Mouse (Mus musculus): ENCODE data around the gene Car3. TPM values are rescaled to one million over a fixed set of nuclear protein-coding genes. Genes with fewer than 3 reads are reported as not detected.
A peak's percentile ranks its signal among the peaks of the same experiment; 100 is the strongest.

Gene Car3
- polyA plus RNA-seq, 1 experiment from 2014 or later = 20.9 TPM

DNA sequence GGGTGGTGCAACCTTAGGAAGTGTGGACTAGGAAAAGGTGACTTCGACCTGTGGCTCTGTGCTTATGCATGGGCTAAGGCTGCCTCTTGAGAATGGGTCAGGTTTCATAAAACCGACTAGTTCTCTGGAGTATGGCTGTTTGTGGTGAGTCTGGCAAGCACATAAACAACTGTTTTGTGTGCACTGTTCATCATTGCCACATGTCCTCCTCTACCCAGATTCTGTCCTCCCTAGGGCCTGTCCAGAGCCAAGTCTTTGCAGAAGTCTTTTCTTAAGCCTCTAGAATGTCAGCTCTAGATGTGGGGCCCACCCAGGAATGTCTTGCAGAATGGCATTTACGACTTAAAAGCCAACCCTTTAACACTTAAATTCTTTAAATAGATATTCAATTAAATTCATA lies 5.4 kb upstream of the Car3 start:
- Histone ChIP-seq H3K4me1 (peaks cover 5% of the 10 kb centered on the region), H3K27me3 (no peaks in the 10 kb centered on the region; the same call in 1 of the 2 replicates), H3K9me3 (no peaks in the 10 kb centered on the region), H3K27ac (no peak overlapping the region), H3K4me3 (no peak overlapping the region), H3K4me2 (no peak overlapping the region), H3K9ac (no peak overlapping the region), H3K36me3 (no peaks in the 10 kb centered on the region)
- no peak for ATAC-seq (ENCODE audit: insufficient number of reproducible peaks, insufficient read depth, low FRiP score, low TSS enrichment, low read depth)
- WGBS = 60% methylated on average over 3 of the region's 3 CpGs

DNA sequence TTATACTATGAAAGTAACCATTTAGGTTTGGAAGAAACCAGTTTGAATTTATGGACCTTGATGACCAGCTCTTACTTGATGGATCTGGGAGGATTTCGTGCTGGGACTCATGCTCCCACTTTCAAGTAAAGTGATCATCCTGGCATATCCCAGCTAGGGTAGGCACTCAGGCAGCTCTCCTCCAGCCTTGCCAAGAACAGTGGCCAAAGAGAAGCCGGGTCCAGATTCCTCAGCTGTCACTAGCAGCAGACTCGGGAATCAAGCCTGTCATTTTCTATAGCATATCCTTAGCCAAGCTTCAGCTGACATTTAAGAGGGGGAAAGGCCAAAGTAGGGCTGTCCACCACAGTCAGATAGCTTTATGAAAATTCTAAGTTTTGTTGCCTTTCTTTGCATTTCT lies 3.0 kb upstream of the Car3 start:
- ATAC-seq (ENCODE audit: insufficient number of reproducible peaks, insufficient read depth, low FRiP score, low TSS enrichment, low read depth) = no peak
- no peak overlapping the region for H3K4me3 ChIP-seq
- no peaks in the 10 kb centered on the region for H3K9me3 ChIP-seq
- no peak overlapping the region for H3K9ac ChIP-seq
- H3K4me2 ChIP-seq = no peak overlapping the region
- H3K4me1 ChIP-seq = peaks cover 9% of the 10 kb centered on the region
- WGBS = 70% methylated on average over 3 of the region's 3 CpGs
- H3K36me3 ChIP-seq = no peaks in the 10 kb centered on the region
- H3K27ac ChIP-seq = no peak overlapping the region
- H3K27me3 ChIP-seq = peaks cover 3% of the 10 kb centered on the region; the same call in 1 of the 2 replicates

DNA sequence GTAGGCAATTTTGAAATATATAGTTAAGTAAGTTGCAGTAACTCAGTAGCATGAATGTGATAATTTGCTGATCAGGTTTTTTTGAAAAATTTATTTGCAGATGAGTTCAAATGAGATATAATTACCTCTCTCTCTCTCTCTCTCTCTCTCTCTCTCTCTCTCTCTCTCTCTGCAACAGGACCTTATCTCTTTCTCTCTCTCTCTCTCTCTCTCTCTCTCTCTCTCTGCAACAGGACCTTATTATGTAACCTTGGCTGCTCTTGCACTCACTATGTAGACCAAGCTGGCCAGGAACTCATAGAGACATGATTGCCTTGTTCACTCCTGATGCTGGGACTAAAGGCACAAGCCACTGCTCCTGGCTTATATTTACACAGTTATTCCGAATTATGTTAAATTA lies 2.1 kb upstream of the Car3 start:
- no peak for ATAC-seq (ENCODE audit: insufficient number of reproducible peaks, insufficient read depth, low FRiP score, low TSS enrichment, low read depth)
- Histone ChIP-seq H3K4me3 (no peak overlapping the region), H3K9ac (no peak overlapping the region), H3K4me2 (no peak overlapping the region), H3K27me3 (peaks cover 3% of the 10 kb centered on the region; the same call in 1 of the 2 replicates), H3K4me1 (peaks cover 9% of the 10 kb centered on the region), H3K36me3 (no peaks in the 10 kb centered on the region), H3K27ac (no peak overlapping the region), H3K9me3 (no peaks in the 10 kb centered on the region)
- WGBS = 80% methylated on average over 1 of the region's 1 CpGs

- Histone ChIP-seq H3K9me3 (no peaks in the 10 kb centered on the region), H3K27ac (no peak overlapping the region), H3K4me3 (no peak overlapping the region), H3K9ac (no peak overlapping the region), H3K4me2 (peak overlapping the region; percentile 84; the same call in 1 of the 2 replicates), H3K27me3 (peaks cover 3% of the 10 kb centered on the region; the same call in 1 of the 2 replicates), H3K36me3 (no peaks in the 10 kb centered on the region), H3K4me1 (peaks cover 9% of the 10 kb centered on the region)
- no peak for ATAC-seq (ENCODE audit: insufficient number of reproducible peaks, insufficient read depth, low FRiP score, low TSS enrichment, low read depth)
- 41% methylated on average over 4 of the region's 4 CpGs for WGBS
Measured at GRCm38 (mm10) chr3:14861787-14862186, 1.5 kb upstream of the Car3 start.

DNA sequence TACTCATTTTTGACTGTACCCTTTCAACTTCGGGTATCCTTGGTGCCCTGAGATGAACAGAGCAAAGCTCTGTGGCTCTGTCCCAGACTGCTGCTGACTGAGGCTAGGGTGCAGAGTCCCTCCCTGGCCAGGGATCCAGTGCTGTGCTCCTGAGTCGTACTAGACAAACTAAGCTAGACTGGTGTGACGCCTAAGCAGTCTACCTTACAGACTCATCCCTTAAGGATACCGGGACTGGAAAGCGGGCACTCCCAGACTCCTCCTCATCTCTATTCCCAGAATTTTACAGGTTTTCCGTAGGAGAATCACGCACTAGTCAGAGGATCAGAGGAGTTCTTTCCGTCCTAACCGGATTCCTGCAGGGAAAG lies 674 bp upstream of the Car3 start:
- Histone ChIP-seq H3K27me3 (peaks cover 3% of the 10 kb centered on the region; the same call in 1 of the 2 replicates), H3K4me1 (peaks cover 9% of the 10 kb centered on the region), H3K27ac (0 out of 2 replicates have a peak overlapping the region, but pooled peaks have one; percentile 22), H3K4me3 (peak overlapping the region; percentile 44), H3K36me3 (no peaks in the 10 kb centered on the region), H3K9ac (peak overlapping the region; percentile 64), H3K4me2 (peak overlapping the region; percentile 84), H3K9me3 (no peaks in the 10 kb centered on the region)
- 0% methylated on average over 9 of the region's 9 CpGs for WGBS
- ATAC-seq (ENCODE audit: insufficient number of reproducible peaks, insufficient read depth, low FRiP score, low TSS enrichment, low read depth) = peak; percentile 71

DNA sequence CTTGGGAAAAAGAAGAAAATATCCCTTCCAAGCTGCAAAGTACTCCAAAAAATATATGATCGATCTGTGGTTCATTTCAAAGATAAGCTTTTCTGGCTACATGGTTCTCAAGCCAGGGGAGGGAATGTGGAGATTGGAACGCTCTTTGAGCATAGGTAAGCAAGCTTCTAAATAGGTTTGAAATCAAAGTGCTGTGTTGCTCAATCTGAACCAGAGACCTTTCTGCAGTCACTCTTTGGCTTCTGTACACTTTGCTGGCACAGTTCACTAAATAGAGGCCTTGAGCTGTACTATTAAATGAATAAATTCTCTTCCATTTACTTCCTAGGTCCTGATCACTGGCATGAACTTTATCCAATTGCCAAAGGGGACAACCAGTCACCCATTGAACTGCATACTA lies 610 bp downstream of the Car3 start:
- H3K4me2 ChIP-seq = no peak overlapping the region
- no peak overlapping the region for H3K27ac ChIP-seq
- no peak for ATAC-seq (ENCODE audit: insufficient number of reproducible peaks, insufficient read depth, low FRiP score, low TSS enrichment, low read depth)
- no peaks in the 10 kb centered on the region for H3K36me3 ChIP-seq
- WGBS = 85% methylated on average over 2 of the region's 2 CpGs
- H3K9me3 ChIP-seq = no peaks in the 10 kb centered on the region
- H3K4me1 ChIP-seq = peaks cover 9% of the 10 kb centered on the region
- H3K27me3 ChIP-seq = peaks cover 3% of the 10 kb centered on the region; the same call in 1 of the 2 replicates
- H3K4me3 ChIP-seq = no peak overlapping the region
- H3K9ac ChIP-seq = no peak overlapping the region

- Histone ChIP-seq H3K4me1 (peaks cover 9% of the 10 kb centered on the region), H3K4me3 (no peak overlapping the region), H3K27ac (no peak overlapping the region), H3K36me3 (no peaks in the 10 kb centered on the region), H3K27me3 (peaks cover 3% of the 10 kb centered on the region; the same call in 1 of the 2 replicates), H3K9me3 (no peaks in the 10 kb centered on the region), H3K9ac (no peak overlapping the region), H3K4me2 (no peak overlapping the region)
- WGBS = 67% methylated on average over 2 of the region's 2 CpGs
- ATAC-seq (ENCODE audit: insufficient number of reproducible peaks, insufficient read depth, low FRiP score, low TSS enrichment, low read depth) = no peak
Measured at GRCm38 (mm10) chr3:14865941-14866340, 2.6 kb downstream of the Car3 start.

GRCm38 (mm10) chr3:14869779-14870178 lies 6.5 kb downstream of the Car3 start:
- WGBS = 28% methylated on average over 11 of the region's 11 CpGs
- no peaks in the 10 kb centered on the region for H3K9me3 ChIP-seq
- H3K9ac ChIP-seq = no peak overlapping the region
- ATAC-seq (ENCODE audit: insufficient number of reproducible peaks, insufficient read depth, low FRiP score, low TSS enrichment, low read depth) = no peak
- peaks cover 5% of the 10 kb centered on the region for H3K27me3 ChIP-seq
- H3K36me3 ChIP-seq = no peaks in the 10 kb centered on the region
- 0 out of 2 replicates have a peak, but pooled peaks cover 4% of the 10 kb centered on the region for H3K4me1 ChIP-seq
- no peak overlapping the region for H3K27ac ChIP-seq
- H3K4me3 ChIP-seq = no peak overlapping the region
- peak overlapping the region; percentile 36 for H3K4me2 ChIP-seq

DNA sequence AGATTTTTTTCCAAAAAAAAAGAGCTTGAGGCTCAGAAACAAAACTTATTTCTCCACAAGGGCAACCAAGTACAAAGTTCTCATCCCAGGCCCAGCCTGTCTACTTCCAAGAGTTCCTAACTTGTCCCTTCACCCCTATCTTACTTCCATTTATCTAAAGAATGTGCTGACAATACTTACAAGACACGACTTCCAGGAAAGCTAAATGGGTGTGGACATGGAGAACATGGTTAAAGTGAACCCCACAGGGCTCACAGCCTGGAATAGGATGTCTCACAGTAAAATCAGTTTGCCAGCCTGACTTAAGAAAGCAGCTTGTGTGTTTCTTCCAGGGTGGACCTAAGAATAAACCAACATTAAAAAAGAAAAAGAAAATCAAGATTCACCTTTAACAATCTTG lies 7.2 kb downstream of the Car3 start:
- Histone ChIP-seq H3K9me3 (no peaks in the 10 kb centered on the region), H3K9ac (no peak overlapping the region), H3K27me3 (peaks cover 5% of the 10 kb centered on the region), H3K36me3 (no peaks in the 10 kb centered on the region), H3K4me2 (no peak overlapping the region), H3K4me3 (no peak overlapping the region), H3K27ac (no peak overlapping the region), H3K4me1 (0 out of 2 replicates have a peak, but pooled peaks cover 4% of the 10 kb centered on the region)
- WGBS = 54% methylated on average over 1 of the region's 1 CpGs
- ATAC-seq (ENCODE audit: insufficient number of reproducible peaks, insufficient read depth, low FRiP score, low TSS enrichment, low read depth) = no peak

- H3K27me3 ChIP-seq = peaks cover 5% of the 10 kb centered on the region
- H3K4me2 ChIP-seq = no peak overlapping the region
- 0 out of 2 replicates have a peak, but pooled peaks cover 5% of the 10 kb centered on the region for H3K4me1 ChIP-seq
- no peaks in the 10 kb centered on the region for H3K36me3 ChIP-seq
- WGBS = 43% methylated on average over 7 of the region's 7 CpGs
- no peaks in the 10 kb centered on the region for H3K9me3 ChIP-seq
- H3K4me3 ChIP-seq = no peak overlapping the region
- H3K27ac ChIP-seq = no peak overlapping the region
- no peak overlapping the region for H3K9ac ChIP-seq
- no peak for ATAC-seq (ENCODE audit: insufficient number of reproducible peaks, insufficient read depth, low FRiP score, low TSS enrichment, low read depth)
Measured at GRCm38 (mm10) chr3:14871386-14871785, 8.1 kb downstream of the Car3 start.

DNA sequence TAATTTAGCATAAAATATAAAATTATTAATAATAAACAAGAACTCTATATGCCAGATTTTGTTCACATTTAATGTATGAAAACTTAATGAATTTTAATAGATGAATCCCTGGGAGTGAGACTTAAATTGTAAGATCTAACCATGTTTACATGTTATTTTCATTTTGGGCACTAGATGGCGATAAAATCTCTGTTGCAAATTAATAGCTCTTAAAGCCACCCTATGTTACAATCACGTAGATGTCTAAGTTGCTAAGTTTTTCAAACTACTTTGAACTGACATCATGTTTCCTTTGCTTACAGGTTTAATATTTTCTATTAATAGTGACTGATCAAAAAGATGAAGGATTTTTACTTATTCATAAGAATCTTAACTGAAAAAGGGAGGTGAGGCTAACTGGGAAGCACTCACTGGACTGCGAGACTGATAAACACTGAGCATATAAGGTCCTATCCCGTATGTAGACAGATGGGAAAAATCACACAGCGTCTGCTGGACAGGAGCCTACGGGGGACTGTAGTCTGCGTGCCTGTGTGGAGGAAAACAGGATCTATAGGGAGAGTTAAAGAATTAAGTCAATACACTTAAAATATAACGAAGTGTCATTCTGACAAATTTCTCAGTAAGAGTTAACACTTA lies 11.2 kb downstream of the Car3 start:
- Histone ChIP-seq H3K9ac (no peak overlapping the region), H3K36me3 (no peaks in the 10 kb centered on the region), H3K4me3 (no peak overlapping the region), H3K9me3 (no peaks in the 10 kb centered on the region), H3K27me3 (peaks cover 5% of the 10 kb centered on the region), H3K4me2 (no peak overlapping the region), H3K4me1 (0 out of 2 replicates have a peak, but pooled peaks cover 8% of the 10 kb centered on the region), H3K27ac (no peak overlapping the region)
- no peak for ATAC-seq (ENCODE audit: insufficient number of reproducible peaks, insufficient read depth, low FRiP score, low TSS enrichment, low read depth)
- WGBS = 35% methylated on average over 8 of the region's 8 CpGs

GRCm38 (mm10) chr3:14876325-14876918 lies 13.1 kb downstream of the Car3 start:
- no peak overlapping the region for H3K4me3 ChIP-seq
- H3K36me3 ChIP-seq = no peaks in the 10 kb centered on the region
- no peak overlapping the region for H3K27ac ChIP-seq
- ATAC-seq (ENCODE audit: insufficient number of reproducible peaks, insufficient read depth, low FRiP score, low TSS enrichment, low read depth) = no peak
- H3K4me2 ChIP-seq = no peak overlapping the region
- peaks cover 5% of the 10 kb centered on the region for H3K27me3 ChIP-seq
- no peak overlapping the region for H3K9ac ChIP-seq
- 0 out of 2 replicates have a peak, but pooled peaks cover 5% of the 10 kb centered on the region for H3K4me1 ChIP-seq
- no peaks in the 10 kb centered on the region for H3K9me3 ChIP-seq
- WGBS = 52% methylated on average over 9 of the region's 9 CpGs
